Mouse (Mus musculus): ENCODE measurements around the gene Efna5. TPM values are rescaled to one million over a fixed set of nuclear protein-coding genes. Genes with fewer than 3 reads are reported as not detected.

Gene Efna5
- polyA plus RNA-seq, 1 experiment: 2.3 TPM

GRCm38 (mm10) chr17:62729754-62730470, 151.2 kb downstream of the Efna5 start:
- TF ChIP-seq CTCF (IDR thresholded peaks at IDR 0.05; ENCODE audit: insufficient read depth, low read length): no peak
- TF ChIP-seq POLR2A (IDR thresholded peaks at IDR 0.05; ENCODE audit: borderline replicate concordance, extremely low read depth, low read depth, low read length): no peak
- H3K4me3 ChIP-seq (replicated peaks; ENCODE audit: extremely low read depth, low read depth, low read length): no peak overlapping the region
- no peak for DNase-seq
- WGBS: 69% methylated on average over 10 of the region's 10 CpGs
- H3K4me1 ChIP-seq (ENCODE audit: control insufficient read depth, insufficient read depth, low read length): no peaks in the 10 kb centered on the region; the same call in 1 of the 2 replicates

- no peak overlapping the region for H3K4me3 ChIP-seq (replicated peaks; ENCODE audit: extremely low read depth, low read depth, low read length)
- TF ChIP-seq CTCF (IDR thresholded peaks at IDR 0.05; ENCODE audit: insufficient read depth, low read length) (no peak), POLR2A (IDR thresholded peaks at IDR 0.05; ENCODE audit: borderline replicate concordance, extremely low read depth, low read depth, low read length) (no peak)
- 85% methylated on average over 10 of the region's 10 CpGs for whole genome bisulfite sequencing
- H3K4me1 ChIP-seq (ENCODE audit: control insufficient read depth, insufficient read depth, low read length): no peaks in the 10 kb centered on the region; the same call in 1 of the 2 replicates
- DNase-seq: no peak
Observed at GRCm38 (mm10) chr17:62728142-62728917, 152.8 kb downstream of the Efna5 start.

GRCm38 (mm10) chr17:62726102-62726501, 155.0 kb downstream of the Efna5 start:
- TF ChIP-seq CTCF (IDR thresholded peaks at IDR 0.05; ENCODE audit: insufficient read depth, low read length) (no peak), POLR2A (IDR thresholded peaks at IDR 0.05; ENCODE audit: borderline replicate concordance, extremely low read depth, low read depth, low read length) (no peak)
- WGBS: 73% methylated on average over 5 of the region's 5 CpGs
- H3K4me1 ChIP-seq (ENCODE audit: control insufficient read depth, insufficient read depth, low read length): no peaks in the 10 kb centered on the region; the same call in 1 of the 2 replicates
- no peak overlapping the region for H3K4me3 ChIP-seq (replicated peaks; ENCODE audit: extremely low read depth, low read depth, low read length)
- no peak for DNase-seq

GRCm38 (mm10) chr17:62722962-62723361, 158.2 kb downstream of the Efna5 start:
- 63% methylated on average over 5 of the region's 5 CpGs for WGBS
- Histone ChIP-seq H3K4me1 (ENCODE audit: control insufficient read depth, insufficient read depth, low read length) (no peaks in the 10 kb centered on the region), H3K4me3 (replicated peaks; ENCODE audit: extremely low read depth, low read depth, low read length) (no peak overlapping the region)
- TF ChIP-seq CTCF (IDR thresholded peaks at IDR 0.05; ENCODE audit: insufficient read depth, low read length) (no peak), POLR2A (IDR thresholded peaks at IDR 0.05; ENCODE audit: borderline replicate concordance, extremely low read depth, low read depth, low read length) (no peak)
- no peak for DNase-seq

GRCm38 (mm10) chr17:62721595-62721994, 159.5 kb downstream of the Efna5 start:
- 90% methylated on average over 3 of the region's 3 CpGs for WGBS
- no peak for DNase-seq
- Histone ChIP-seq H3K4me3 (replicated peaks; ENCODE audit: extremely low read depth, low read depth, low read length) (no peak overlapping the region), H3K4me1 (ENCODE audit: control insufficient read depth, insufficient read depth, low read length) (no peaks in the 10 kb centered on the region)
- TF ChIP-seq CTCF (IDR thresholded peaks at IDR 0.05; ENCODE audit: insufficient read depth, low read length) (no peak), POLR2A (IDR thresholded peaks at IDR 0.05; ENCODE audit: borderline replicate concordance, extremely low read depth, low read depth, low read length) (no peak)

GRCm38 (mm10) chr17:62720740-62721450, 160.2 kb downstream of the Efna5 start:
- 59% methylated on average over 20 of the region's 20 CpGs for WGBS
- no peak overlapping the region for H3K4me3 ChIP-seq (replicated peaks; ENCODE audit: extremely low read depth, low read depth, low read length)
- no peaks in the 10 kb centered on the region for H3K4me1 ChIP-seq (ENCODE audit: control insufficient read depth, insufficient read depth, low read length)
- no peak for DNase-seq
- no peak for TF ChIP-seq POLR2A (IDR thresholded peaks at IDR 0.05; ENCODE audit: borderline replicate concordance, extremely low read depth, low read depth, low read length)
- TF ChIP-seq CTCF (IDR thresholded peaks at IDR 0.05; ENCODE audit: insufficient read depth, low read length): no peak

GRCm38 (mm10) chr17:62717426-62718131, 163.5 kb downstream of the Efna5 start:
- WGBS: 70% methylated on average over 12 of the region's 12 CpGs
- TF ChIP-seq POLR2A (IDR thresholded peaks at IDR 0.05; ENCODE audit: borderline replicate concordance, extremely low read depth, low read depth, low read length) (no peak), CTCF (IDR thresholded peaks at IDR 0.05; ENCODE audit: insufficient read depth, low read length) (no peak)
- Histone ChIP-seq H3K4me1 (ENCODE audit: control insufficient read depth, insufficient read depth, low read length) (no peaks in the 10 kb centered on the region), H3K4me3 (replicated peaks; ENCODE audit: extremely low read depth, low read depth, low read length) (no peak overlapping the region)
- DNase-seq: no peak

GRCm38 (mm10) chr17:62713455-62713854, 167.7 kb downstream of the Efna5 start:
- DNase-seq: no peak
- TF ChIP-seq POLR2A (IDR thresholded peaks at IDR 0.05; ENCODE audit: borderline replicate concordance, extremely low read depth, low read depth, low read length) (no peak), CTCF (IDR thresholded peaks at IDR 0.05; ENCODE audit: insufficient read depth, low read length) (no peak)
- H3K4me3 ChIP-seq (replicated peaks; ENCODE audit: extremely low read depth, low read depth, low read length): no peak overlapping the region
- no peaks in the 10 kb centered on the region for H3K4me1 ChIP-seq (ENCODE audit: control insufficient read depth, insufficient read depth, low read length)
- 52% methylated on average over 3 of the region's 3 CpGs for WGBS

GRCm38 (mm10) chr17:62706418-62706817, 174.7 kb downstream of the Efna5 start:
- H3K4me1 ChIP-seq (ENCODE audit: control insufficient read depth, insufficient read depth, low read length): no peaks in the 10 kb centered on the region
- DNase-seq: no peak
- WGBS: 69% methylated on average over 6 of the region's 6 CpGs
- TF ChIP-seq POLR2A (IDR thresholded peaks at IDR 0.05; ENCODE audit: borderline replicate concordance, extremely low read depth, low read depth, low read length) (no peak), CTCF (IDR thresholded peaks at IDR 0.05; ENCODE audit: insufficient read depth, low read length) (no peak)
- no peak overlapping the region for H3K4me3 ChIP-seq (replicated peaks; ENCODE audit: extremely low read depth, low read depth, low read length)
